Mouse (Mus musculus) ES-E14 (cell line): Measurements from ENCODE around the gene Carns1.

ENCODE experiments used
- CHD2 ChIP-seq: IDR thresholded peaks from 2 replicates; pipeline ENCODE4 v1.6.1; 2014; ENCODE audit warnings: mild to moderate bottlenecking, low read depth, low read length, inconsistent platforms
- MAFK ChIP-seq: IDR thresholded peaks from 2 replicates; pipeline ENCODE4 v1.6.1; 2014; ENCODE audit warnings: mild to moderate bottlenecking, low read depth, low read length, inconsistent platforms; ENCODE audit not compliant: insufficient read depth

DNA sequence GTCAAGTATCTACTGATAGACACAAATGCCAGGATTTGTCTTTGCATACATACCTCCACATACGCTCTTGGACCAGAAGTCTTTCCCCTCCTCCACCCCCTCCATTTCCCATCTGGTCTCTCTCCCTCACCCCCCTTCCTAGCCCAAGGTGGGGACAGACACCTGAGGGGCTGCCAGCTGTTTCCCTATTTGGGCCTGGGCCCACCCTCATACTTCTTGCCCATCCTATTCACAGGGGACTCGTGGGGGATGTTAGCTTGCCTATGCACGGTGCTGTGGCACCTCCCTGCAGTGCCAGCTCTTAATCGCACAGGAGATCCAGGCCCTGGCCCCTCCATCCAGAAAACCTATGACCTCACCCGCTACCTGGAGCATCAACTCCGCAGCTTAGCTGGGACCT lies 44.7 kb upstream of the Carns1 start:
- no peak for TF ChIP-seq CHD2
- TF ChIP-seq MAFK: no peak
